Mouse (Mus musculus): Measurements from ENCODE around the gene Fam104a.

The Fam104a gene

GRCm38 (mm10) chr11:113631302-113631701 lies 52.7 kb downstream of the Fam104a start:
- no peak for DNase-seq (ENCODE audit: low spot score)

- no peak for DNase-seq (ENCODE audit: low spot score)
These were observed 53.3 kb downstream of the Fam104a start for GRCm38 (mm10) chr11:113630642-113631041.

GRCm38 (mm10) chr11:113627785-113628184 lies 56.2 kb downstream of the Fam104a start:
- DNase-seq (ENCODE audit: low spot score), result no peak

- DNase-seq (ENCODE audit: low spot score), result no peak
These were observed 58.5 kb downstream of the Fam104a start for GRCm38 (mm10) chr11:113625437-113625836.

GRCm38 (mm10) chr11:113622028-113622427 lies 61.9 kb downstream of the Fam104a start:
- no peak for DNase-seq (ENCODE audit: low spot score)

GRCm38 (mm10) chr11:113621001-113621400 lies 63.0 kb downstream of the Fam104a start:
- DNase-seq (ENCODE audit: low spot score), result no peak

- DNase-seq (ENCODE audit: low spot score), result no peak
These were observed 64.4 kb downstream of the Fam104a start for GRCm38 (mm10) chr11:113619420-113620080.

GRCm38 (mm10) chr11:113618672-113619419 lies 65.1 kb downstream of the Fam104a start, which contains the start of gene Sstr2:
Gene Sstr2 (plus strand): TSS chr11:113619342.
- DNase-seq (ENCODE audit: low spot score), result peak; percentile 40

- no peak for DNase-seq (ENCODE audit: low spot score)
These were observed 65.7 kb downstream of the Fam104a start for GRCm38 (mm10) chr11:113618303-113618671.

GRCm38 (mm10) chr11:113617132-113617911 lies 66.6 kb downstream of the Fam104a start:
- DNase-seq (ENCODE audit: low spot score), result no peak

- no peak for DNase-seq (ENCODE audit: low spot score)
These were observed 69.5 kb downstream of the Fam104a start for GRCm38 (mm10) chr11:113614476-113614875.

- no peak for DNase-seq (ENCODE audit: low spot score)
These were observed 72.0 kb downstream of the Fam104a start for GRCm38 (mm10) chr11:113611664-113612611.
